Mouse (Mus musculus) kidney, adult 9 months (tissue): ENCODE results near the gene Sst.

ENCODE experiments used
- DNase-seq: peaks from one replicate; pipeline ENCODE4 v3.0.0; 2022

Sst gene

GRCm38 (mm10) chr16:23855242-23855641, 35.5 kb downstream of the Sst start:
- no peak for DNase-seq

- DNase-seq: no peak
Observed at GRCm38 (mm10) chr16:23849720-23850119, 41.0 kb downstream of the Sst start.

DNA sequence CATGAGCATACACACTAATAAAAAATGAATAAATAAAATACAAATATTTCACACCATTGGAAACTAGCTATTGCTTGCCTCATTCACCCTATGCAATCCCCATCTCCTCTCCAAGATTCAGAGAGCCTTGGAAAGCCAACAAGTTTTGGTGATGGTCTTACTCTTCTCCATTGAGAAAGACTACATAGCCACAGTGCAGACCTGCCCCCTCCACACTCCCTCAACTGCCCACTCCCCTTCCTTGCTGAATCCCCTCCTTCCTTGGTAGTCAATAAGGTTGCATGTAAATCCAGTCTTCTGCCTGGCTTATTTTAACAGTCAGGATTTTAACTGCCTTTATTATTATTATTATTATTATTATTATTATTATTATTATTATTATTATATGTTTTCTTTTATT, 41.6 kb downstream of the Sst start:
- no peak for DNase-seq

DNA sequence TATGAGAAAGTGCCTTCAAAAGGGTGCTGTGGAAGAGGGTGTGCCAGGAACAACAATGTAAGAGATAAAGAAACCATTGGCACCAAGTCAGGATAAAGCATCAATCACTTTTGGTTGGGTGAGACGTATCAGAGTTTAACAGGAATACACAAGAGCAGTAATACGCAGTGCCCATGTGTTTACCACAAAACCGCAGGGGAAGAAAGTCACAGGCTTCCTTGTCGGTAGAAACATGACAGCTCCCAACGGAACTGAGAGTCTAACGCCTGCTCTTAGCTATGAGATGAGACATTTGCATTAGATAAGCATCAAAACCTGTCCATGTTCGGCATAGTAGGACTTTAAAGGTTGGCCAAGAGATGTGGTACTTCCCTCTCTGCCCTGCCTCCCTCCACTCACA, 46.1 kb downstream of the Sst start:
- no peak for DNase-seq

- DNase-seq: peak; percentile 27
Observed at GRCm38 (mm10) chr16:23842609-23843008, 48.1 kb downstream of the Sst start.
